9 mouse cellular contexts compared by ENCODE assay signal in genomic region chr6:146530769-146531168, GRCm38 (mm10). TPM values are rescaled to one million over a fixed set of nuclear protein-coding genes. Genes with fewer than 3 reads are reported as not detected.
DNase-seq lines count a peak whose midpoint lies in the region; ATAC-seq lines count a peak whose summit lies in the region.
"Had no signal": no experiment of that assay in that cellular context is flagged by ENCODE, and none has a peak within 500 bp of the region (broad histone marks: within the 10 kb centered on the region; RNA-seq: fewer than 3 reads in every experiment).

No protein-coding gene starts in this region.

- H3K27ac ChIP-seq in kidney, embryonic 14.5 days (ENCODE audit: low read depth, low read length) = no peak overlapping the region
- H3K27ac ChIP-seq: limb, embryonic 13.5 days had no signal

- DNase-seq in heart, adult 9 months (ENCODE audit: low spot score in 2 of 2) = peak; percentile 27 to 39
- DNase-seq in lung, postnatal 14 days = peak; percentile 43
- no peak for DNase-seq in natural killer cell, adult 2 months (ENCODE audit: low spot score in 2 of 2)
- no peak for DNase-seq in cerebellum, postnatal 25 days
- no peak for DNase-seq in right cerebral cortex, adult 18-20 months

- 6% methylated on average over 5 of the region's 5 CpGs for WGBS in kidney, embryonic 14.5 days

- no peaks in the 10 kb centered on the region for H3K27me3 ChIP-seq in kidney, embryonic 14.5 days (ENCODE audit: control insufficient read depth, insufficient read depth, low read length)
- H3K27me3 ChIP-seq: limb, embryonic 13.5 days had no signal

- H3K4me2 ChIP-seq in kidney, embryonic 14.5 days (replicated peaks; ENCODE audit: low read depth, low read length) = no peak overlapping the region
- H3K4me2 ChIP-seq: limb, embryonic 13.5 days had no signal

- no peaks in the 10 kb centered on the region for H3K36me3 ChIP-seq in kidney, embryonic 14.5 days (ENCODE audit: control insufficient read depth, insufficient read depth, low read length)
- H3K36me3 ChIP-seq: limb, embryonic 13.5 days had no signal

- H3K4me3 ChIP-seq in kidney, embryonic 14.5 days (ENCODE audit: low read length) = no peak overlapping the region
- H3K4me3 ChIP-seq: limb, embryonic 13.5 days had no signal

- ATAC-seq in common myeloid progenitor, adult 5-6 weeks (replicated peaks; ENCODE audit: low read depth, poor library complexity, severe bottlenecking) = peak; percentile 58
- ATAC-seq in kidney, embryonic 14.5 days (ENCODE audit: low FRiP score, low TSS enrichment) = peak; percentile 92
- no peak for ATAC-seq in cerebellum, adult (ENCODE audit: insufficient number of reproducible peaks, low FRiP score, low TSS enrichment)

- H3K9ac ChIP-seq in kidney, embryonic 14.5 days (ENCODE audit: low read depth, low read length) = no peak overlapping the region
- H3K9ac ChIP-seq: limb, embryonic 13.5 days had no signal

- H3K9me3 ChIP-seq in kidney, embryonic 14.5 days (ENCODE audit: control insufficient read depth, low read length) = no peaks in the 10 kb centered on the region
- H3K9me3 ChIP-seq: limb, embryonic 13.5 days had no signal

- peaks cover 4% of the 10 kb centered on the region; the same call in 1 of the 2 replicates for H3K4me1 ChIP-seq in kidney, embryonic 14.5 days (ENCODE audit: control insufficient read depth, insufficient read depth, low read length)
- H3K4me1 ChIP-seq: limb, embryonic 13.5 days had no signal

RNA-seq across cellular contexts. Expression of gene Itpr2, which starts 28.7 kb away (rescaled TPM):
- 16.3 and 18.5 TPM in 2 replicates for total RNA-seq in common myeloid progenitor, adult 5-6 weeks (2017)
- polyA plus RNA-seq in kidney, embryonic 14.5 days (2014; fragmentation: Nextera tagmentation; extraction: Ambion mirVana) = 11.0 and 12.7 TPM in 2 replicates

RNA-seq across cellular contexts. Expression of gene Fgfr1op2, which starts 46.2 kb away (rescaled TPM):
- total RNA-seq in common myeloid progenitor, adult 5-6 weeks (2017) = 155 and 157 TPM in 2 replicates
- 83.1 and 100 TPM in 2 replicates for polyA plus RNA-seq in kidney, embryonic 14.5 days (2014; fragmentation: Nextera tagmentation; extraction: Ambion mirVana)

RNA-seq across cellular contexts. Expression of gene Ints13, which starts 46.9 kb away (rescaled TPM):
- 104 and 135 TPM in 2 replicates for total RNA-seq in common myeloid progenitor, adult 5-6 weeks (2017)
- polyA plus RNA-seq in kidney, embryonic 14.5 days (2014; fragmentation: Nextera tagmentation; extraction: Ambion mirVana) = 58.3 and 73.9 TPM in 2 replicates

Comparison
In these comparisons a context has a peak if more than half of its experiments do, and no peak if none do; other contexts are left out.
1. DNase-seq: peak in heart, adult 9 months (2 of 2) and lung, postnatal 14 days (single experiment); none in natural killer cell, adult 2 months (0 of 2), cerebellum, postnatal 25 days (0 of 2) and right cerebral cortex, adult 18-20 months (single experiment).